Mouse (Mus musculus): ENCODE data around the gene Atp5g2.

Gene Atp5g2

DNA sequence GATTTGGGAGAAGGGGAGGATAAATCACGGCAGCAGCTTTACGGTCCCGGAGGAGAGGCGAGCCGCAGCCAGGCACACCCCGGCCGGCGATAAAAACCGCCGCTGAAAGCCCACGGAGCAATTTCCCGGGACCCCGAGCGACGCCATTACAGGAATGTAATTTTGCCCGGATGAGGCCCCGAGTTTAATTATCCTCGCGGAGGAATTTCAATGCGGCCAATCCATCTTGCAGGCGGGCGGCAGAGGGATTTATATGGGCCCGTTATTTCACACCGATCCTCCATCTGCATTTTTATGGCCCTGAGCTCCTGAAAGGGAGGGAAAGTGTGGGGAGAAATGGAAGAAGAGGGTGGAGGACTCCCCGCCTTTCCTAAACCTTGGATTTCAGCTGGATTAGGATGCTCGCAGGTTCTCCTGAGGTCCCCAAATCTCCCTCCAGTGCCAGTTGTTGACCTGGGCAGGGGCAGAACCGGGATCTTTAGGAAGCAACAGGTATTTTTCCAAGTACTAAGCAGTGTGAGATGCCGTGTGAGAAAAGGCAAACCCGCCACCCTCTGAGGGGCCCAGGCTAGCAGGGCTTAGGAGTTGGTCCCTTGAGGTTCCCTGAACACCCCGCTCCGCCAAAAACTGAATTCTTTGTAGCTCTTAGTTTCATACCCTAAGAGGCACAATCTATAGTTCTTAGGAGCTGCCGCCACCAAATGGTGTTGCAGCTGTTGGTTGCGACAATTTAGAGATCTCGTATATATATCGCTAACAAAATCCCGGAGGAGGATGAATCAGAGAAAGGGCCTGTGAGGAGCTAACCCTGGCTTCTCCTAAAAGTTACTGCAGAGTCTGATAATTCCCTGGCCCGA, at the start of gene Atp5g2:
Atp5g2 (minus strand) TSS at position 138 of the 857 bp plus-strand sequence.
- peak; percentile 60 to 62 for DNase-seq

DNA sequence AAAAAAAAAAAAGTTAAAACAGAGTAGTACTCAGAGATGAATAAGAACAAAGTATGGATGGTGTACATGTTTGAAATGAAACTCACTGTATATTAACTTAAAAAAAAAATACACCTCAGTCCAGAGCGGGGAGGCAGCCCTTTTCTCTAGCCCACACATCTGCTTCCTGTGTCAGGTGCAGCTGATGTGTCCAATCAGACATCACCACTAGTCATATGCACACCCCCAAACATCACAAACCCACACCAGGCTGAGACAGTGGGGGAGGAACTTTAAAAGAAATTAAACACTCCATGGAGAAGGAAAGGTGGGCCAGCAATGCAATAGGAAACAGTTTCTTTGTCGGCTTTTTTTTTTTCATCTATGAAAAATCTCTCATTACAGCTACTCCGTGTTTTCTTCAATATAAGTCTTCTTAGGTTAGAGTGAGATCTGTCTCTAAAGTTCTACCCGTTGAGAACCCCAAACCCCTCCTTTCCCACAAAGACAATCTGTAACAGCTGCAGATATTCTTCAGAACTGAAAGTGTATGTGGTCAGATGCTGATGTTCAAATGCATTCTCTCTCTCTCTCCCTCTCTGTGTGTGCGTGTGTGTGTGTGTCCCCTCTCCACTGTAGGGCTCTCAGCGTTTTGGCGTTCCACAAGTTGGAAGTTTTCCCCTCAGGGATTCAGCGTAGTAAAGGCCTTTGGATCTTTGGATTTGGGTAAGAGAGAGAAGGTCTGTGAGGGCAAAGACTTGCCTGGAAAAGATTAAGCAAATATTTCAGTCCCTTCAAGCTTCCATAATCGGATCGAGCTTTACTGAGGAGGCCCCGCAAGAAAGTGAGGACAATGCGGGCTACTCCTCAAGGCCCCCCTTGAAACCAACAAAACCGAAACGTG, 49.1 kb upstream of the Atp5g2 start:
- DNase-seq: no peak

DNA sequence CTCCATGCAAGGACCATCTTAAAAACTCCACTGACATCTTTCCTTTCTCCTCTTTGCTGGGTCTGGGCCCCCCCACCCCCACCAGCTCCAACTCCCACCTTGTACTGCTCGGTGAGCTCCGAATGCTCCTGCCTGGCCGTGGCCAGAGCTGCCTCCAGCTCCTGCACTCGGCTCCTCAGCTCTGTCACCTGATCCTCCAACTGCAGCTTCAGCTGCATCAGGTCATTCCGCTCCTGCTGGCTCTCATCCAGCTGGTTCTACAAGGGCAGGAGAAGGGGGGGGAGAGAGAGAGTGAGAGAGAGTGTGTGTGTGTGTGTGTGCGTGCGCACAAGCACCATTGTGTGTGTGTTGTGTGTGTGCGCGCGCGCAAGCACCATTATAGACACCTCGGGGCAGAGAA, 44.0 kb upstream of the Atp5g2 start:
- DNase-seq: peak; percentile 26 to 45

DNA sequence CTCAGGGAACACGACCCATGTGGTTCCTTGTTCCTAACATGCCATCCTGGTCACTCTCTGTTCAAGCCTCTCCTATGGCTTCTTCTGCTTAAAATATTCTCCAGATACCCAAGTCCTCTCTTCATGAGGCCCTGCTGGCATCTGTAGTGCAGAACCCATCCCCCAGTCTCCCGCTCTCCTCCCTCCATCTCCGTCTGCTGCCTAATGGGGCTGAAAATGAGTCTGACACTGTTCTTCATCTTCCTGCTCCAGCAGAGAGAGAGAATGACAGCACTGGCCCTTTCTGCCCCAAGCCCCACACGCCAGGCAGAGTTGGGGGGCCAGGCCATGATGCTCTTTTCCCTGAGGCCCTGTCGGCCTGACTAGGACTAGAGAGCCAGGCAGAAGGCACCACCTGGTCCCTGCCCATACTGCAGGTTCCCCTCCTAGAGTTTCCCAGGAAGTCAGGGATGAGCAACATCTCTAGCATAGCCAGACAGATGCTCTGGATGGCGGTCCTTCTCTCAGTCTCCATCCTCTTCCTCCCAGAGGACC, 35.7 kb upstream of the Atp5g2 start:
- no peak for DNase-seq

DNA sequence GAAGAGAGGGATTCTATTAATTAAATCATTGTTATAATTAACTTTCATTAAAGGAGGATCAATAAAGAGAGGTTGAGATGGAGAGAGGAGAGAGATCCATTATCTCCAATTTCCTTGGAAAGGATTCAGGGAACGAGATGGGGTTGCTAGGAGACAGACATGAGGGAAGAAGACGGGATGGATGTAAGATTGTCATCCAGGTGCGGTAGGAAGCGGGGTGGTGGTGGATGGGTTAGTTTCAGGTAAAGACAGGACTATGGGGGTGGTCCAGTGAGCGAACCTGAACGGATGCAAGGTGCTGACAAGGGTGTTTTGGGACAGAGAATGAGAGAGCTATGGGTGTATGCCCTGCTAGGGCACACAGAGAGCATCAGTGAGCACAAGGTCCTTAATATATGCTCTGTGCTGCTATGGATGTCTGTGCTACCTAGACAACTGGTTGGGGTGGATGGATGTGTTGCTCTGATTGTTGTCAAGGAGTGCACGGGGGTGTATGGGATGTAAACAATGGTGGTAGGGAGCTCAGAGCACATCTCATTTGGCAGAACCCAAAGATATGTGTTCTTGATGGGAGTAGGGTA, 33.9 kb upstream of the Atp5g2 start:
- DNase-seq: no peak

DNA sequence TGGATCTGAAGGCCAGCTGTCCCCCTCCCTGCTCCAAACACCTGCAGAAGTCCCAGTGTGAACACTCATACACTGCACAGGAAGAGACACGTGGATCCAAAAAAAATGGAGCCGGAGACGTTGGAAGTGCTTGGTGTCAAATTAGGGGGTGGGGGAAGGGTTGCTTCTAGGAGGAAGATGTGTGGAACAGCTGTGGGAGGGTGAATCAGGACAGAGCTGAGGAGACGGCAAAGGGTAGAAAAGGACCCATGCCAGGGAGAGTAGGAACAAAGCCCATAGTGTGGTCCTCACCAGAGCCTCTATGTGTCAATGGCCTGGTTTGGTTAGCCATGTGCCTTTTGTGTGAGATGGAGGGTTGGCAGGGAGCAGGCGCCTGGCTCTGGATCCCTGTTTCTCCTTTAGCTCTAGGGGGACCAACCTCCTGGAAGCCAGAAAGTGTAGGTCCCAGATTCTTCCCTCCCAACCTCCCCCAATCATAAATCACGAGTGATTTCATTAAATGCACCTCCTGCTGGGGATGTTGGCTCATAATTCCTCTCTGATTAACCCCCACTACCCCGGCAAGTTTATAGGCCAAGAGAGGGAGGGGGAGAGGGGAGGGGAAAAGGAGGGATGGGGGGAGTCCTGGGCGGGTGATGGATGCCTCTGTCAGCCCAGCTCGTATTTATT, 33.2 kb upstream of the Atp5g2 start:
- no peak for DNase-seq

DNA sequence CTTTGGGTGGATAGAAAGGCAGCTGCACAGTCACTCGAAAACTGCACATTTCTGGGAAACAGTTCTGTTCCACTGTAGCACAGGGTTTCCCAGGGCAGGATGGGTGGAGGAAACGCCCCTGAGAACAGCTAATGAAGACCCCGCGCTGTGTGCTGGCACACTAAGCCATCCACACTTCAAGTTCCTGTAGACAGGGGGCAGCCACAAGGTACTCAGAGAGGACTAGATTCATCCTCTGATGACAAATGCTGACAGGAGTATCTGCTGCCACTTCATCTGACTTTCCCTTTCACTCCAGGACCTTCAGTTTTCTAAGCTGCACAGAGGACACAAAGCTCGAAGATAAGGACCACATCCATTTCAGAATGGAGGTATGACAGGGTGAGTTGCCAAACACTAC, 32.7 kb upstream of the Atp5g2 start:
- DNase-seq: no peak

DNA sequence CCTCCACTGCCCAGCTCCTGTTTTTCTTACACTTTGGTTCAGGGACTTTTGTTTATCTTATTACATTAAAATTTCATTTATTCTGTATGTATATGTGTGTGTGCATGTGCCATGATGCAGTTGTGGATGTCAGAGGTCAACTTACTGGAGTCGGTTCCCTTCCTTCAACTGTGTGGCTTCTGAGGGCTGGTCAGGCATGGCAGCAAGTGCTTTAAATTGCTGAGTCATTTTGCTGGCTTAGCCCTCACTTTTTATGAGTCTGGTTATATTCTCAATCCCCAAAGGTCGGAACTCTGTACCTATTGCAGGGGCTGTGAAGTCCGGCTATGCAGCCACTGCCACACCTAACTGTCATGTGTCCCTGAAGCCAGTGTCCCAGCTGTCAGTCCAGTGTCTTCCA, 30.8 kb upstream of the Atp5g2 start:
- no peak for DNase-seq

DNA sequence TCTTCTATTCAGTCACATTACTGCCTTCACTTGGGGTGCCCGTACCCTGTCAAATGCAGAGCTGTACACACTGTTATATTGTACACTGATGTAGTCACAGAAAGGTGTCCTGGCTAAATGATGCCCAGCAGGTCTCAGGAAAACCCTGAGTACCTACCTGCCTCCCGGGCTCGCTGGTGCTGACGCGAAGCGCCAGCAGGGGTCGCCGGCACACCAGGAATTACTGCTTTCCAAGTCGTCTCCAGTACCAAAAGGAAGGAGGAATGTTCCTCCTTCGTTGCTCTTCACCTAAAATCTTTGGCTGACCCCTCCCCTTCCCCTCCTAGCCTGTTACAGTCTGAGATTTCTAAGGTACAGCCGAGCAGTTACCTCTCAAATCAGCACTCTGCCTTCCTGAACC, 26.0 kb upstream of the Atp5g2 start:
- DNase-seq: peak; percentile 74 to 86

DNA sequence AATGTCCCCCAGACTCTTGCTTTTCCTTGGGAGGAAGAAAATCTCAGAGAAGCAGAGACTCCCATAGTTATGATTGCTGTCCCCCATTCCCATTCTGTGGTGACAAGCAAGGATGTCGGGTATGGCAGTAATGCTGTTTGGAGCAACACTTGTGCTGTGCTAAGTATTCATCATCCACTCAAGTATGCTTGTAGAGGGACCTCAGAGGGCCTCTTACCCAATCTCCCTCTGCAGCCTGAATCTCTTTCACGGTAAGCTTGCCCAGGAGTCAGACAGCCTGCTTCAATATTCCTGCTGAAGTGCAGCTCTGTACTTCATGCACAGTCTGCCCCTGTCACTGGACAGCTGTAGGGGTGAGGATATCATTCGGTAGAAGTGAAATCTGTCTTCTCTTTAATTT, 24.7 kb upstream of the Atp5g2 start:
- peak in 1 of 2 experiments; percentile 19 for DNase-seq

DNA sequence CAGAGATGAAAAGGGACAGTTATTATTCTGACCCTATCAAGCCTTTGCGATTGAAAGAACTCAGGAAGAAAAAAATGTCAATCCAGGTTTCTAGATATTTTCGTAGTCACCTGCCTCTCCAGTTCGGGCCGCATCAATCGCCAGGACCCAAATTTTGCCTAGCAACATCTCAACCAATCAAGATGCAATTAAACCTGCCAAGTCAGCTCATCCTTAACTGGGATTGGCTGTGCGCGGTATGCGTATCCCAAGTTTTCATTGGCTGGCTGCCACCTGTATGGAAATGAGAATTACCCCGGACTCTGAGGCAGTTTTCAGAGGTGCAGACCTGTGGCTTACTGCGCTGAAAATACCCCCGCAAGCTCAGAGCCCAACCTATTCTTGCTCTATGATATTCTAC, 21.4 kb upstream of the Atp5g2 start:
- peak; percentile 47 to 57 for DNase-seq

DNA sequence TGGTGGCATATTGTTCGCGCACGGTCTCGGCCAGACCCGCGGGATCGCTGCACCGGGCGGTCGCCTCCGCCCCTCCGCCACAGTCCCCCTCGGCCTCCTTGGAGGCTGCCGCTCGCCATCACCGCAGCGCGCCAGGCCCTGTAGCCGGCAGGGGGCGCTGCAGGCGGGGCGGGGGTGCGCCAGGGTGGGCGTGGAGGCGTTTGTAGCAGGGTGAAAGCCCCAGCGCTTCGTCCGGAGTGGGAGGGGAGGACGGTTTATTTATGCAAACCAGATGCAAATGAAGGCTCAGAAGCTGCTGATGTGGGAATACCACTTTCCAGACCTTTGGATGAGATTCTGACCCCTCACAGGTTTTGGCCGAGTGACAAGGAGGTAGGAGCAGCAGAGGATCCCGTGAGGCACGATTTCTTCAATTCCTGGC, 20.8 kb upstream of the Atp5g2 start:
- peak; percentile 71 to 73 for DNase-seq

DNA sequence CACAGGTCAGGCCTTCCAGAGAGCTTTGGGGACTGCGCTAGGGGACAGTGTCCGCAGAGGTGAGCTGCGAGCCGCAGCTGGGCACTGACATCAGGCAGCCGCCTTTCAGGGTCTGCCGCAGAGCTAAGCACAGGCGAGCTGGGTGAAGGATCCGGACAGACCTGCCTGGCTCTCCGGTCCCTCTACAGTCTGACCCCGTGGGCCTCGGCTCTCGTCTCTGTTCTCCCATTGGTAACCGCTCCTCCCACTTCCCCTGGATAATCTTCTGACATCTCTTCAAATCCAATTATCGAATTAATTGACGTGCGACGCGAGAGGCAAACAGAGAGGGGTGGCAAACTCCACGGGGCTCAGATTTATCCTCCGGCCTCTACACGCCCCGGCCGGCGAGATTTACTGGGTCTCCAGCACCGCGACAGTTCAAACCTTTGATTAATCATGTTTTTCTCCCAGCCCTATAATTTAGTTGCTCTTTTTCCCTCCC, 20.2 kb upstream of the Atp5g2 start:
- no peak for DNase-seq

DNA sequence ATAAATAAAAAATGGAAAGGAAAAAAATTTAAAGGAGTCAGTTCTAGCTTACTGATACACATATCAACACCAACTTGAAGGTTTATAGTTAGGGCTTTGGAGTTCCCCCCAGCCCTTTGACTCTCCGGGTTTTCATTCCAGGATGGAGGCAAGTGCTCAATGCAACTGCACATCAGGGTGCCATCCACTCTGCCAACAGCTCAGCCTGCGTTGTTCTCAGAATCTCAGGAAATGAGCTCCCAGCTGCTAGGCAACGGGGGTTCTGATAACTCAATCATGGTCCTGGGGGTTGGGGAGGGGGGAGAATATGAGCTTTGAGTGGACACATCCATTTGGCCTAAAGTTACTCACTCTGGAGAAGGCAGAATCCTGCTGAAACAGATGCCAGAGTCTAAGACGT, 13.6 kb upstream of the Atp5g2 start:
- no peak for DNase-seq

DNA sequence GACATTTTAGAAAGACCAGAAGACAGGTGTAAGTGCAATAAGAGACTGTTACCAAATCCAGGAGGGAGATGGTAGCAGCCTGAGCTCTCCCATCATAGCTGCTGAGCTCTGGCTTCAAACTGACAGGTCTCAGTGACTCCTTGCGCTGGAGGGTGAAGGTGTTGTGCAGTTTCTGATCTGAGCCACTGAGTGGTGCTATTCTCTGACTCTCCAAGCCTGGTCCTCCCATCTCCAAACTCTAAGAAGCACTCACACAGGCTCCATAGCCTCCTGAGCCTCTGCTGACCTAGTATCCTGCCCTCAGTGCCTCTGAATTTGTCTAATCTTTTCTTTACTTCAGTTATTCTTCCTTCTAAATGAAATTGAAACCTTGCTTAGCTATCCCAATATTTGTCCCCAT, 11.5 kb upstream of the Atp5g2 start:
- no peak for DNase-seq

DNA sequence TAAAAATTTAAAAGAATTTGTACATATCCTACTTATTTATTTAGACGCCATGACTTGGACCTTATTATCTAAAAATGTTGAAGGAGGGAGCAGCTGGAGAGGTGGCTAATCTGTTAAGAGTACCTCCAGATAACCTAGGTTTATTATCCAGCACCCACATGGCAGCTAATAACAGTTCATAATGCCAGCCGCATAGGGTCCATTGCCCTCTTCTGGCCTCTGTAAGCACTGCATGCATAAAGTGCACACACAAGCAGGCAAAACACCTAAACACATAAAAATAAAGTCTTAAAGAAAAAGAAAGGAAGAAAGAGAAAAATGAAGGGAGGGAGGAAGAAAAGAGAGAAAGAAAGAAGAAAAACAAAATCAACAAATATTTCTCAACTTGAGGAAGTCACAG, 4.2 kb upstream of the Atp5g2 start:
- DNase-seq: no peak

DNA sequence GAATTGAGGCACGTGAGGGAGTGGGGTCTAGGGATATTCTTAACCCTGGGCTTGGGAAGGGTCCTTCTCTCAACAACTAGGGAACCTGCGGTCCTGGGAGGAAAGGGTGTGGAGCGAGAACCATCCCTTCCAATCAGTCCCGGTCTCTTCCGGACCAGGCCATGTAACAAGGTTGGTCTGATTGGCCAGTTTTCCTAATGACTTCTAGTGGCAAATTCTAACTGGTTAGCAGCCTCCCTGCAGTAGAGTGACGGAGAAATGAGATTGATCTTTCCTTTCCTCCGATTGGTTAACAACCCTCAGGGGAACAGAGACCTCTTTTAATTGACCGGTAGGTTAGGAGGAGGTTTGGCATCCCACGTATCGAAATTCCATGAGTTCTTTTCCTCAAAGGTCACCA, 1.4 kb upstream of the Atp5g2 start:
- DNase-seq: peak; percentile 53 to 59

DNA sequence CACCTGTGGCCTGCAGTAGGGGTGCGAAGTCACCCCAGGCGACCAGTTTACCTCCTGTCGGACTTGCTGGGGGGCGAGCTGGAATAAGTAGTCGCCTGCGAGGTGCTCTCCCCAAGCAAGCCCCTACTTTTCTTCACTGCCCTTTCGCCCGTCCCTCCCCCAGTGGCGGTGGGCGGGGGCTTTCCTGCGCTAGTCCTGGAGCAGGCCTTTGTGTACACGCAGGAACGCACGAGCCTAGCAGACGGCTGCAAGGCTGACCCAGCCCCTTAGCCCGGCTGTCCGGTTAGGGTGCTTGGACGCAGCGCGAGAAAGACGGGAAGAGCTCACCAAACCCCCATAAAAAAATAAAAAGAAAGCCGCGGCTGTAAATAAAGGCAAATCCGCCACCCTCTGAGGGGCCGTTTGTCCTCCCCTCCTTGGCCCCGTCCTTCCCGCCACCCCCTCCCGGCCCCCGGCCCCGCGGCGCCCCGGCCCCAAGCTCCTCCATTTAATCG, 384 bp downstream of the Atp5g2 start:
- peak; percentile 89 to 94 for DNase-seq

DNA sequence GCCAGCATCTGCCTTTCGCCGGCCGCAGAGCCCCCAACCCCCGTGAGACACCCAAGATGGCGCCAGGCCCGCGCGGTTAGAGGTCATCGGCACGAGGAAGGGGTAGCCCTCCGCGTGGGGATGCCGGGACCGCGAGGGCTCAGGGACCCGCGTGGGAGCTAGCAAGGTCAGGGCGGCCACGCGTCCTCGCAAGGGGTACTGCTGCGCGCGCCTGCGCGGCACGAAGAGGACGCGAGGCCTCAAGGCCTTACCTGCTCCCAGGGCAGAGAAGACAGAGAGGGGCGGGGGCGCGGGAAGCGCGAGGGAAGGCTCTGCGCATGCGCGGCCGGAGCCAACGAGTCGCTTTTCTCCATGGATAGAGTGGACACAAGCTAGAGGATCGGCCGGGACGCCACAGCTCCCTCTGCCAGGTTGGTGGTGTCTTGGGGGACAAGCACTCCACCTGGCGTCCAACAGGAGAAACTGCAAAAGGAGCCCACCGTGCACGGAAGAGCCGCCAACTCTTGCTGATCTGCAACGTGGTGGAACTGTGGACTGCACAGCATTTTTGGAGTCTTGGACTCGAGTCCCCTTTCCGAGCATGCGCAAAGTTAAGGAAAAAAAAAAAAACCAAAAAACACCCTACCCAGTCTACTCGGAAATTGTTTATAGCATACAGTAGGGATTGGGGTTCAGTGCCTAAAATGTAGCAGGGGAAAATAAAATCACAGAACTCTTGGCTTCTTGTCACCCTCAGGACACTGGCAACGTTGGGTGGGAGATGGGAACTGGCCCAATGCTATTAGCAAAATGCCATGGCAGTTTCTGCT, 1.2 kb downstream of the Atp5g2 start:
- peak; percentile 99 for DNase-seq

DNA sequence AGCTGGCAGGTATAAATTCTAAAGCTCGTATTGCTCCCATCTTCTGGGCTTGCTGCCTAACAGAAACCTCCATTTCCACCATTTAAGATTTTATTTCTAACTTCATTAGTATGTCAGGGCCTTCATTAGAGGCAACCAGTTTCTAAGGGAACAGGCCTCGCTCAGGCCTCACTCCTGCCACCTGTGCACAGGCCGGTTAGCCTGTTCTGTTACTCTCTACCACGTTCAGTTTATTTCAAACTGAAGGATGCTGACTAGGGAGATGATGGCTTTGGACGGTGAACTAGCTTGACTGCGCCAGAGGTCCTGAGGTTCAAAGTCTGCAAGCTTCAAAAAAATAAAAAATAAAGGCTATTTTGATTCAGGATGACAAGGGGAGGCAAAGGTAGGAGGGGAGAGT, 1.9 kb downstream of the Atp5g2 start:
- peak in 1 of 2 experiments; percentile 11 for DNase-seq

DNA sequence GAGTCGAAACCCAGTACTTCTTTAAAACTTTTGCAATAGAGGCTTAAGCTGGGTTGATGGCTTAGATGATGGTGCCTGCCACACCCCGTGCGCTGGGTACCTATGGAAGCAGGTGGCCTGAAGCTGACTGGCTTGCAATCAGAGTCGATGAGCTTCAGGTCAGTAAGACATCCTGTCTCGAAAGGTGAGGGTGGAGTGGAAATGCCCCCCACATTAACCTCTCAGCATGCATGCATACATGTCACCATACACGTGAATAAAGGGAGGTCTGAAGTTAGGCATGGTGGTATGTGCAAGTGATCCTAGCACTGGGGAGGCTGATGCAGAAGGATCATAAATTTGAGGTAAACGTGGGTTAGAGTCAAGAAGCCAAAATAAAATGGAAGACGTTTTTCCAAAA, 2.6 kb downstream of the Atp5g2 start:
- no peak for DNase-seq
